Mouse (Mus musculus) hindbrain, embryonic 11.5 days (tissue): ENCODE results near the gene Copa. TPM values are rescaled to one million over a fixed set of nuclear protein-coding genes. Genes with fewer than 3 reads are reported as not detected.
A peak's percentile ranks its signal among the peaks of the same experiment; 100 is the strongest.

Experiments
- ATAC-seq: fragments of 200-750 bp; cut with Nextera tagmentation; 2 replicates; pipeline ENCODE4 v1.8.0; 2017; ENCODE audit warnings: mild to moderate bottlenecking, moderate TSS enrichment, moderate library complexity; ENCODE audit not compliant: low FRiP score
- DNase-seq: peaks from one replicate; pipeline ENCODE4 v3.0.0-alpha.2; 2015; ENCODE audit warnings: low spot score
- H3K27ac ChIP-seq: fragments of 300-500 bp; sonication (generic); 2 replicates; pipeline ENCODE4 v1.5.1; 2014; ENCODE audit warnings: mild to moderate bottlenecking, low read depth, low read length
- H3K27me3 ChIP-seq: fragments of 300-500 bp; sonication (generic); 2 replicates; pipeline ENCODE4 v1.6.1; 2014; ENCODE audit warnings: mild to moderate bottlenecking, low read length, moderate library complexity, mixed read lengths; ENCODE audit not compliant: control insufficient read depth, insufficient read depth
- H3K36me3 ChIP-seq: fragments of 300-500 bp; sonication (generic); 2 replicates; pipeline ENCODE4 v1.6.1; 2014; ENCODE audit warnings: mild to moderate bottlenecking, low read length, moderate library complexity, mixed read lengths; ENCODE audit not compliant: control insufficient read depth, insufficient read depth
- H3K4me1 ChIP-seq: fragments of 300-500 bp; sonication (generic); replicated peaks from 2 replicates; pipeline ENCODE4 v1.6.1; 2014; ENCODE audit warnings: low read length, mixed read lengths; ENCODE audit not compliant: control insufficient read depth, insufficient read depth
- H3K4me2 ChIP-seq: fragments of 300-500 bp; sonication (generic); replicated peaks from 2 replicates; pipeline ENCODE4 v1.6.1; 2014; ENCODE audit warnings: mild to moderate bottlenecking, low read depth, low read length
- H3K4me3 ChIP-seq: fragments of 300-500 bp; sonication (generic); 2 replicates; pipeline ENCODE4 v1.5.1; 2014; ENCODE audit warnings: low read depth, low read length
- H3K9ac ChIP-seq: fragments of 300-500 bp; sonication (generic); 2 replicates; pipeline ENCODE4 v1.6.1; 2014; ENCODE audit warnings: low read depth, low read length
- H3K9me3 ChIP-seq: fragments of 300-500 bp; sonication (generic); 2 replicates; pipeline ENCODE4 v1.6.1; 2016; ENCODE audit warnings: low read length; ENCODE audit not compliant: control insufficient read depth
- WGBS: fragments of 180-500 bp; shearing (Covaris S2); extraction: QIAGEN DNeasy Blood & Tissue Kit; methylation state at CpG from one replicate; pipeline ENCODE4 v1.1.7; 2014; 5-methylcytosine and 5-hydroxymethylcytosine counted together
- polyA plus RNA-seq: library from polyadenylated mRNA; unstranded; fragments of >200 nt; fragmentation: Nextera tagmentation; extraction: Ambion mirVana; gene quantifications from 2 replicates; pipeline ENCODE4 v1.2.1, GENCODE M21; 2014

Copa gene
- polyA plus RNA-seq, 1 experiment from 2014 or later: 154 TPM

- H3K27me3 ChIP-seq: peaks cover 3% of the 10 kb centered on the region; the same call in 1 of the 2 replicates
- H3K9ac ChIP-seq: peak within 1 kb of the TSS; percentile 52
- no peaks in the 10 kb centered on the region for H3K9me3 ChIP-seq
- 5% methylated on average over 2 of the region's 2 CpGs for WGBS
- DNase-seq (peak; percentile 75), ATAC-seq (peak; percentile 82)
- peak within 1 kb of the TSS; percentile 82 for H3K27ac ChIP-seq
- H3K4me1 ChIP-seq: peaks cover 19% of the 10 kb centered on the region
- H3K4me3 ChIP-seq: peak within 1 kb of the TSS; percentile 45
- peak within 1 kb of the TSS; percentile 37 for H3K4me2 ChIP-seq
- H3K36me3 ChIP-seq: no peaks in the 10 kb centered on the region
Measured at GRCm38 (mm10) chr1:172057491-172057921, 24.8 kb upstream of the Copa start, which contains the start of gene Nhlh1. Gene Nhlh1, minus strand, starts transcription at chr1:172057573.

- Histone ChIP-seq H3K9me3 (no peaks in the 10 kb centered on the region), H3K4me3 (no peak overlapping the region), H3K9ac (peak overlapping the region; percentile 11; the same call in 1 of the 2 replicates), H3K4me1 (peaks cover 19% of the 10 kb centered on the region), H3K36me3 (no peaks in the 10 kb centered on the region), H3K27me3 (peaks cover 3% of the 10 kb centered on the region; the same call in 1 of the 2 replicates), H3K4me2 (peak overlapping the region; percentile 37), H3K27ac (peak overlapping the region; percentile 82)
- ATAC-seq (0 out of 2 replicates have a peak, but pooled peaks have one; percentile 1), DNase-seq (no peak)
- 59% methylated on average over 6 of the region's 6 CpGs for WGBS
Measured at GRCm38 (mm10) chr1:172058321-172058720, 24.0 kb upstream of the Copa start.

GRCm38 (mm10) chr1:172058874-172059273 is 23.5 kb upstream of the Copa start:
- Histone ChIP-seq H3K9me3 (no peaks in the 10 kb centered on the region), H3K27me3 (peaks cover 3% of the 10 kb centered on the region; the same call in 1 of the 2 replicates), H3K27ac (peak overlapping the region; percentile 82), H3K4me2 (no peak overlapping the region; the same call in 1 of the 2 replicates), H3K36me3 (no peaks in the 10 kb centered on the region), H3K4me1 (peaks cover 16% of the 10 kb centered on the region), H3K4me3 (no peak overlapping the region), H3K9ac (no peak overlapping the region)
- DNase-seq (no peak), ATAC-seq (0 out of 2 replicates have a peak, but pooled peaks have one; percentile 4)
- 41% methylated on average over 7 of the region's 7 CpGs for WGBS

- H3K9ac ChIP-seq: no peak overlapping the region
- WGBS: 37% methylated on average over 4 of the region's 4 CpGs
- H3K4me3 ChIP-seq: no peak overlapping the region
- H3K36me3 ChIP-seq: no peaks in the 10 kb centered on the region; the same call in 1 of the 2 replicates
- H3K9me3 ChIP-seq: no peaks in the 10 kb centered on the region
- ATAC-seq (peak; percentile 41), DNase-seq (peak; percentile 57)
- H3K27me3 ChIP-seq: no peaks in the 10 kb centered on the region
- peak overlapping the region; percentile 82 for H3K27ac ChIP-seq
- H3K4me2 ChIP-seq: no peak overlapping the region
- peaks cover 13% of the 10 kb centered on the region for H3K4me1 ChIP-seq
Measured at GRCm38 (mm10) chr1:172060659-172061058, 21.7 kb upstream of the Copa start.

- H3K4me2 ChIP-seq: no peak overlapping the region
- H3K27me3 ChIP-seq: no peaks in the 10 kb centered on the region
- ATAC-seq (peak; percentile 59), DNase-seq (peak; percentile 67)
- no peak overlapping the region for H3K4me3 ChIP-seq
- peaks cover 13% of the 10 kb centered on the region for H3K4me1 ChIP-seq
- H3K27ac ChIP-seq: peak overlapping the region; percentile 82
- H3K36me3 ChIP-seq: no peaks in the 10 kb centered on the region; the same call in 1 of the 2 replicates
- no peak overlapping the region for H3K9ac ChIP-seq
- H3K9me3 ChIP-seq: no peaks in the 10 kb centered on the region
- WGBS: 9% methylated on average over 8 of the region's 8 CpGs
Measured at GRCm38 (mm10) chr1:172061217-172061616, 21.1 kb upstream of the Copa start.

- DNase-seq (no peak), ATAC-seq (no peak)
- peak overlapping the region; percentile 82 for H3K27ac ChIP-seq
- no peaks in the 10 kb centered on the region for H3K9me3 ChIP-seq
- no peak overlapping the region for H3K9ac ChIP-seq
- H3K4me2 ChIP-seq: no peak overlapping the region
- H3K4me3 ChIP-seq: no peak overlapping the region
- H3K36me3 ChIP-seq: peaks cover 4% of the 10 kb centered on the region
- H3K4me1 ChIP-seq: peaks cover 13% of the 10 kb centered on the region
- H3K27me3 ChIP-seq: no peaks in the 10 kb centered on the region
- 88% methylated on average over 2 of the region's 2 CpGs for WGBS
Measured at GRCm38 (mm10) chr1:172062101-172062500, 20.2 kb upstream of the Copa start.

GRCm38 (mm10) chr1:172063291-172064023 is 18.9 kb upstream of the Copa start:
- H3K27me3 ChIP-seq: no peaks in the 10 kb centered on the region
- 58% methylated on average over 4 of the region's 4 CpGs for WGBS
- H3K4me2 ChIP-seq: no peak overlapping the region
- DNase-seq (no peak), ATAC-seq (no peak)
- no peak overlapping the region for H3K27ac ChIP-seq
- peaks cover 8% of the 10 kb centered on the region for H3K36me3 ChIP-seq
- peaks cover 9% of the 10 kb centered on the region for H3K4me1 ChIP-seq
- H3K4me3 ChIP-seq: no peak overlapping the region
- H3K9me3 ChIP-seq: no peaks in the 10 kb centered on the region
- no peak overlapping the region for H3K9ac ChIP-seq

DNA sequence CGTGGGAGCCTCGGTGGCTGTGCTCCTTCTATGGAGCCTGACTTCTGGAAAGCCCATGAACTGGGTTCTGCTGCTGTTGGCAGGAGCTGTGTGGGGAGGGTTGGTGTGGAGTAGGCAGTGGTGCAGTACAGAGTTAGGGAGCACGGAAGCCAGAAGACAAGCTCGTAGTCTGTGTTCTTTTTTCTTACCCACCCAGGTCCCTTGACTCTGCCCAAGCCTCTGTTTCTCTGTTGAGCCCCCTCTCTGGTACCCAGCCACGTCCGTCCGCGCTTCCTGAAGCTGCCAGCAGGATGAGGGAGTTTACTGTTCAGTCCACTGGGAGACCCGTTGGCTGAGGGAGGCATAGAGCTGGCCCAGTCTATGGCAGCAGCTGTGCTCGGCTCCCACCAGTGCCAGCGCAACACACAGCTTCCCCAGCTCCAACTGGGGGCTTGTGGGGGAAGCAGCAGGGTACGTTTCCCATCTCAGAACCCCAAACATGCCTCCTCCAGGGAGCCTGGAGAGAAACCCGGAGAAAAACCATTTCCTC is 17.7 kb upstream of the Copa start:
- Histone ChIP-seq H3K4me1 (peaks cover 4% of the 10 kb centered on the region; the same call in 1 of the 2 replicates), H3K9me3 (no peaks in the 10 kb centered on the region), H3K4me3 (no peak overlapping the region), H3K36me3 (peaks cover 11% of the 10 kb centered on the region), H3K27ac (peak overlapping the region; percentile 61), H3K27me3 (no peaks in the 10 kb centered on the region), H3K9ac (peak overlapping the region; percentile 11; the same call in 1 of the 2 replicates), H3K4me2 (no peak overlapping the region)
- no peak for DNase-seq
- 61% methylated on average over 13 of the region's 13 CpGs for WGBS
- 0 out of 2 replicates have a peak, but pooled peaks have one; percentile 11 for ATAC-seq
